Mouse (Mus musculus) embryonic facial prominence, embryonic 15.5 days (tissue): ENCODE results near the gene Tmem132b. TPM values are rescaled to one million over a fixed set of nuclear protein-coding genes. Genes with fewer than 3 reads are reported as not detected.

Experiments used
- ATAC-seq: fragments of 200-750 bp; cut with Nextera tagmentation; 2 replicates; pipeline ENCODE4 v1.8.0; 2017; ENCODE audit warnings: low read depth, moderate TSS enrichment; ENCODE audit not compliant: insufficient number of reproducible peaks, low FRiP score, low TSS enrichment
- H3K27ac ChIP-seq: fragments of 300-500 bp; sonication (generic); replicated peaks from 2 replicates; pipeline ENCODE4 v1.5.1; 2015; ENCODE audit warnings: mild to moderate bottlenecking, inconsistent platforms
- H3K27me3 ChIP-seq: fragments of 300-500 bp; sonication (generic); 2 replicates; pipeline ENCODE4 v1.6.1; 2015; ENCODE audit warnings: inconsistent platforms
- H3K36me3 ChIP-seq: fragments of 300-500 bp; sonication (generic); 2 replicates; pipeline ENCODE4 v1.6.1; 2015; ENCODE audit warnings: mild to moderate bottlenecking, inconsistent platforms
- H3K4me1 ChIP-seq: fragments of 300-500 bp; sonication (generic); 2 replicates; pipeline ENCODE4 v1.6.1; 2015; ENCODE audit warnings: inconsistent platforms
- H3K4me2 ChIP-seq: fragments of 300-500 bp; sonication (generic); replicated peaks from 2 replicates; pipeline ENCODE4 v1.6.1; 2015; ENCODE audit warnings: mild to moderate bottlenecking, inconsistent platforms
- H3K4me3 ChIP-seq: fragments of 300-500 bp; sonication (generic); replicated peaks from 2 replicates; pipeline ENCODE4 v1.5.1; 2015; ENCODE audit warnings: mild to moderate bottlenecking, inconsistent platforms
- H3K9ac ChIP-seq: fragments of 300-500 bp; sonication (generic); 2 replicates; pipeline ENCODE4 v1.6.1; 2015; ENCODE audit warnings: inconsistent platforms
- H3K9me3 ChIP-seq: fragments of 300-500 bp; sonication (generic); replicated peaks from 2 replicates; pipeline ENCODE4 v1.6.1; 2016; ENCODE audit warnings: inconsistent platforms
- WGBS: fragments of 180-500 bp; shearing (Covaris S2); methylation state at CpG from one replicate; pipeline ENCODE4 v1.1.7; 2015; 5-methylcytosine and 5-hydroxymethylcytosine counted together
- polyA plus RNA-seq: library from polyadenylated mRNA; unstranded; fragments of >200 nt; fragmentation: Nextera tagmentation; extraction: Ambion mirVana; gene quantifications from 2 replicates; pipeline ENCODE4 v1.2.1, GENCODE M21; 2015

The Tmem132b gene
- polyA plus RNA-seq, 1 experiment from 2014 or later = 0.15 TPM

DNA sequence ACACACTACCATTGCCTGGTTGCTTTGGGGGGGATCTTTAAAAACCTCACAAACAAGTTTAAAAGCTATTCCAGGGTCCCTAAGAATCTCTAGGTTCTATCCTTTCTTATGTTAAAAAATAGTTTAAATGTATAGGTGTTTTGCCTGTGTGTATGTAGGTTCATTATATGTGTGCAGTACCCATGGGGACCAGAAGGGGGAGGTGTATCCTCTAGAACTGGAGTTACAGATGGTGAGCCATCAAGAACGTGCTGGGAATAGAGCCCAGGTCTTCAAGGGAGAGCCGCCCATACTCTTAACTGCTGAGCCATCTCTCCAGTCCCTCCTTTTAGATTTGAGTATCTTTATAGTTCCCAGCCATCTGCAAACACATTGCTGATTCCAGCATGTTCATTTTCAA is 13.5 kb downstream of the Tmem132b start:
- no peak overlapping the region for H3K27ac ChIP-seq
- H3K27me3 ChIP-seq = 0 out of 2 replicates have a peak, but pooled peaks cover 8% of the 10 kb centered on the region
- no peak for ATAC-seq
- no peak overlapping the region for H3K4me3 ChIP-seq
- H3K9me3 ChIP-seq = no peaks in the 10 kb centered on the region
- no peak overlapping the region for H3K4me2 ChIP-seq
- no peaks in the 10 kb centered on the region for H3K36me3 ChIP-seq
- no peak overlapping the region for H3K9ac ChIP-seq
- WGBS = 94% methylated on average over 2 of the region's 2 CpGs
- peaks cover 4% of the 10 kb centered on the region; the same call in 1 of the 2 replicates for H3K4me1 ChIP-seq

DNA sequence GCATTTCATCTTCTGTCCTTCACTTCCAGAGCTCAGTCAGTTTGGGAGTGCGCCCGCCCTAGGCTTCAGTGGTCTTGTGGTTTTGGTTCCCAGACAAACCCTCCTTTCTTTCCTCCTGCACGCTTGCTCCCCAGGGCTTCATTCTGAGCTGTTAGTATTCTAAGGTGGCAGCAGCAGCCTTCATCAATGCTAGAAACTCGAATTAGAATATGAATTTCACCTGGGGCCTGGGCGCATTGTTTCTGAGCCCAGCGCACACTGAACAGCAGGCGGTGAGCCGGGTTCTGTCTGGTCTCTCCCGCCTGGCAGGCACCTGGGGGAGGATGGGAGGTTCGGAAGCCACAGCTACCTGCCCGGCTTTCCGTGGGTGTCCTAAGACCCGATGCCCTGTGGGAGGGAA is 14.7 kb downstream of the Tmem132b start:
- no peak overlapping the region for H3K27ac ChIP-seq
- no peaks in the 10 kb centered on the region for H3K36me3 ChIP-seq
- peaks cover 4% of the 10 kb centered on the region; the same call in 1 of the 2 replicates for H3K4me1 ChIP-seq
- H3K9ac ChIP-seq = no peak overlapping the region
- 12% methylated on average over 13 of the region's 13 CpGs for WGBS
- H3K27me3 ChIP-seq = 0 out of 2 replicates have a peak, but pooled peaks cover 8% of the 10 kb centered on the region
- H3K4me3 ChIP-seq = no peak overlapping the region
- no peaks in the 10 kb centered on the region for H3K9me3 ChIP-seq
- no peak overlapping the region for H3K4me2 ChIP-seq
- no peak for ATAC-seq

DNA sequence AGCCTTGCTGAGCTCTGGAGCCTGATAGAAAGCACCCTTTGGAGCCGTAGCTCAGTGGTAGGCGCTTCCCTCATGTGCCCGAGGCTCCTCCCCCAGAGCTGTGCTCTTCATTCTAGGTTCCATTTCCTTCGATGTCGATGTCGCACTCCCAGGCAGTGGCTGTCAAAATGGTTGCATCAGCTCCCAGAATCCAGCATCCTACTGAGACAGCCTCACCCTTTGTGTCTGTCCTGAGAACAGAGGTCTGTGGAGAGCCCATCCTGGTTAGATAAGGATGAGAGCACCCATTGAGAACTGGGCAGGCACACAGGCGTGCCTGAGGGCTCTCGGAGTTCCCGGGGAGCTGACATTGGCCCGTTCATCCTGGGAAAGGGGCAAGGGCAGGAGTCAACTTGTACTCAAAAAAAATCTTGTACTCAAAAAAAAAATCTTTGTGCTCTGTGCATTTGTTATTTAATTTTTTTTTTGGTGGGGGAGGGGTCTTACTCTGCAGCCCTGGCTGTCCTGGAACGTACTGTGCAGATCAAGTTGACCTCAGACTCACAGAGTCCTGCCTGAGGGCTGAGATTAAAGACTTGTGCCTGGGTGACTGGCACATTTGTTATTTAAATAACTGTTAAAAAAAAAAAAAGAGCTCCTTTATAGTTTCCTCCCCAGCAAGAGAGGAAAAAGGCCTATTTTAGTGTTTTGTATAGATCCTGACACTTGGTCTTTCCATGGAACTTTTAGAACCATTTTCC is 18.3 kb downstream of the Tmem132b start:
- H3K36me3 ChIP-seq = no peaks in the 10 kb centered on the region
- H3K9me3 ChIP-seq = no peaks in the 10 kb centered on the region
- peaks cover 4% of the 10 kb centered on the region; the same call in 1 of the 2 replicates for H3K4me1 ChIP-seq
- ATAC-seq = no peak
- H3K4me2 ChIP-seq = no peak overlapping the region
- H3K27me3 ChIP-seq = 0 out of 2 replicates have a peak, but pooled peaks cover 8% of the 10 kb centered on the region
- no peak overlapping the region for H3K9ac ChIP-seq
- H3K27ac ChIP-seq = no peak overlapping the region
- H3K4me3 ChIP-seq = no peak overlapping the region
- WGBS = 9% methylated on average over 11 of the region's 11 CpGs

DNA sequence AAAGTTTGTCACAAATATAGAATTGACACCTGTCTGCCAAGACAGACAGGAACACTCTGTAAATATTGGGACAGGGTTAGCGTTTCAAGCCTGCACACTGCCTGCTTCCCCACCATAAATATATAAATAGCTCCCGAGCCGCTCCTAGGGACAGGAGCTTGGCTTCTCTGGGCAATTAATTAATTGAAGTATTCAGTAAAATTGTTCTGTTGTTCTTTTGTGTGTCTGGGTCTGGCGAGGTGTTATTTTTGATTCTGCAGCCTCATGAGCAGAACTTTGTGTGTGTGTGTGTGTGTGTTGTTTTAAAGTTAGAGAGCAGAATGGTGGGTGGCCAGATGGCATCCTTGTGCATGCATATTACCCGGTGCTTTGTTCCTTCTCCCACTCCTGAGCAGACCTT is 24.2 kb downstream of the Tmem132b start:
- Histone ChIP-seq H3K27ac (no peak overlapping the region), H3K4me2 (no peak overlapping the region), H3K9me3 (no peaks in the 10 kb centered on the region), H3K36me3 (no peaks in the 10 kb centered on the region), H3K4me3 (no peak overlapping the region), H3K27me3 (no peaks in the 10 kb centered on the region), H3K4me1 (no peaks in the 10 kb centered on the region), H3K9ac (no peak overlapping the region)
- no peak for ATAC-seq
- WGBS = 64% methylated on average over 5 of the region's 5 CpGs

DNA sequence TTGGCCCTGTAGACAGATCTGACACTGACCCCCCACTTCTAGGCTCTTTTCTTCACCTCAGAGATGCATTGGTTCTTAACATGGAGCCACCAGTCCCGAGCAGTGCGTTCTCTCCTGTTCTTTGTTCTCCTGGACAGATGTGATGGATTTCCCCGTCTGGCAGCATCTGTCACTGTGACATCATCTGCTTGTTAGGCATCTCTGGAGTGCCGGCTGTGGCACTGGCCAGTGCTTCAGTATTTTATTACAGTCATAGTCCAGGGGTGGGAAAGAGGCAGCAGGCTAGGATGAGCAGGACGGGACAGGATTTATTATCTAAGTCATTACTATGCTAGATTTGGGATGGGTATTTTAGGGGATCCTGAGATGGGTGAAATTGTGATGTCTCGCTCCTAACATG is 31.9 kb downstream of the Tmem132b start:
- Histone ChIP-seq H3K9me3 (no peaks in the 10 kb centered on the region), H3K27me3 (no peaks in the 10 kb centered on the region), H3K36me3 (no peaks in the 10 kb centered on the region), H3K4me3 (no peak overlapping the region), H3K27ac (no peak overlapping the region), H3K4me1 (no peaks in the 10 kb centered on the region), H3K4me2 (no peak overlapping the region), H3K9ac (no peak overlapping the region)
- WGBS = 47% methylated on average over 6 of the region's 6 CpGs
- no peak for ATAC-seq

DNA sequence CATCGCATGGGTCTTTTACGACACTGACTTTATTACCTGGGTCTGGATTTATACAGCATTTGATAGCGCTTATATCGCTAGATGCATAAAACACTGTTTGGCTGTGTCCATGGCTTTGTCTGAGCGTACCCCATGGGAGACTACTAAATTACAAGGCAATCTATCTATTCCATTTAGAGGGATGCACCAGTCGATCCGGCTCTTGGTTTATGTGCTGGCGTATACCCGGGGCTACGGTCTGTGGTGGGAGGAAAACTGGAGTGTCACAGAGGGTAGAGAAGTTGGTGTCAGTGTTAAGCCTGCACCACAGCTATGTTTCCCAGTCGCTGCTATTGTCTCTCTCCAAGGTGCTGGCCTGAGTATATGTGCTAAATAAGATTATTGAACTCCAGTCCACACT is 34.2 kb downstream of the Tmem132b start:
- Histone ChIP-seq H3K27ac (no peak overlapping the region), H3K9me3 (no peaks in the 10 kb centered on the region), H3K36me3 (no peaks in the 10 kb centered on the region), H3K4me3 (no peak overlapping the region), H3K4me2 (no peak overlapping the region), H3K4me1 (no peaks in the 10 kb centered on the region), H3K27me3 (no peaks in the 10 kb centered on the region), H3K9ac (no peak overlapping the region)
- 76% methylated on average over 11 of the region's 11 CpGs for WGBS
- ATAC-seq = no peak

DNA sequence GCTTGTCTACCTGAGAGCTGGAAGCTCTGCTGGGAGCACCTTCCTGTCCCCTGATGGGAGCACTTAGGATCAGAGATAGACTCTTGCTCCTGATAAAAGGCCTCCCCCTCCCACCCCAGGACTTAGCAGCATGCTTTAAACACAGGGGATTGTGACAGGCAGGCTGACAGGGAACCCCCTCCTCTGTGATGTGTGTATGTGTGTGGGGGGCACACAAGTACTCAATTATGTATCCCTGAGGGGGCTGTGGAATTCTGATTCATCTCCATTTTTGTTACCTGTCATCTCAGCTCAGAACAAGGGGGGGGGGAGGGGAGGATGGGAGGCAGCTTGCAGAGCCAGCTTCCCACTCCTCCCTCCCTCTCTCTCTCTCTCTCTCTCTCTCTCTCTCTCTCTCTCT is 36.9 kb downstream of the Tmem132b start:
- Histone ChIP-seq H3K9me3 (no peaks in the 10 kb centered on the region), H3K27me3 (no peaks in the 10 kb centered on the region), H3K4me3 (no peak overlapping the region), H3K4me1 (no peaks in the 10 kb centered on the region), H3K9ac (no peak overlapping the region), H3K36me3 (no peaks in the 10 kb centered on the region), H3K4me2 (no peak overlapping the region), H3K27ac (no peak overlapping the region)
- no peak for ATAC-seq

DNA sequence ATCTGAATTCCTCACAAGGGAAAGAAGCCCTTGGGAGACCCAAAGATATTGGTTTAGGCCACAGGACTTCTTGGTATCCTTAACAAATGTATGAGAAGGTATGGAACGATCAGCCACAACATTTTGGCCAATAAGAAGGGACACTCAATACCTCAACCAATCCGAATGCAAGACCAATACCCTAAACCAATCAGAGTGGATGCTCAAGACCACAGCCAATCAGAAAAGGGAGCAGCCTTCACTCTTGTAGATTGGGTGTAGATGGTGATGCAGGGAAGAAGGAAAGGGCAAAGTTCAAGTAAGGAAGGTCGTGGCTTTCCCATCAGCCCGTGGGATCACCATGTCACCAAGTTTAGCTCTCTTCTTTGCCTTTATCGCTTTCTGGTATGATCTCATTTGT is 40.4 kb downstream of the Tmem132b start:
- H3K27ac ChIP-seq = no peak overlapping the region
- no peak for ATAC-seq
- no peak overlapping the region for H3K4me2 ChIP-seq
- no peaks in the 10 kb centered on the region for H3K27me3 ChIP-seq
- H3K9me3 ChIP-seq = no peaks in the 10 kb centered on the region
- no peak overlapping the region for H3K9ac ChIP-seq
- no peaks in the 10 kb centered on the region for H3K4me1 ChIP-seq
- H3K4me3 ChIP-seq = no peak overlapping the region
- WGBS = 85% methylated on average over 5 of the region's 5 CpGs
- H3K36me3 ChIP-seq = no peaks in the 10 kb centered on the region

DNA sequence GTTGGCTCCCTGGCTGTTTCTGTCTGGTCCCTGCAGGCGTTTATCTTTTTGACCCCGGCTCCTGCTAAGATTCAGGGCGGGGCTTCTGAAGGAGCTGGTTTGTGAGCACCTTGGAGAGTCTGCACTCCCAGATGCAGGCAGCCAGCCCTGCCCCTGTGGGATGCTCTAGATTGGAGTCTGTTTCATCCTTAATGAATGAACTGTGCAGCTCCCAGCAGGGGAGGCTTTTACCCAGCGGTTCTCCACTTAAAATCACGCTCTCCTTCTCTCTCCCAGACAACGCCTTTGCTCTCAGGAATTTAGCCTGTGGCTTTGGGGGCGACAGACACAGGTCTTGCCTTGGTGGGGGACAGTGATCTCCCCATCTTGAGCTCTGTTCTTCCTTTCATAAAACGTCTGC is 43.3 kb downstream of the Tmem132b start:
- H3K9me3 ChIP-seq = no peaks in the 10 kb centered on the region
- H3K4me3 ChIP-seq = no peak overlapping the region
- no peak for ATAC-seq
- H3K9ac ChIP-seq = no peak overlapping the region
- H3K27ac ChIP-seq = no peak overlapping the region
- no peaks in the 10 kb centered on the region for H3K27me3 ChIP-seq
- H3K4me2 ChIP-seq = no peak overlapping the region
- WGBS = 4% methylated on average over 8 of the region's 8 CpGs
- no peaks in the 10 kb centered on the region for H3K36me3 ChIP-seq
- no peaks in the 10 kb centered on the region for H3K4me1 ChIP-seq

DNA sequence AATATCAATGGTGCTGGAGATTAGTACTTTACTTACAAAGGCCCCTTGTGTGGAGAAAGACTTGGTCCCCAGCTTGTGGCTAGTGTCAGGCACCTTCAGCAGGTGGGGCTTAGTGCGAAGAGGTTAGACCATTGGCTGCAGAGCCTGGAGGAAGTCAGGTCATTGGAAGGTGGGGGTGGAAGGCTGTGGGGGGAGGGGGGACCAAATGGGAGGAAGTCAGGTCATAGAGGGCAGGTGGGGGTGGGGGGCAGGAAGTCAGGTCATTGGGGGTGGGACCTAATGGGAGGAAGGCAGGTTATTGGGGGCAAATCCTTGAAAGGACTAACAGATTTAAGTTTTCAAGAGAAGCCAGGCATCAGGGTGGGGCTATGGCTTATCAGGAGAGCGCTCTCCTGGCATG is 44.3 kb downstream of the Tmem132b start:
- no peak overlapping the region for H3K27ac ChIP-seq
- ATAC-seq = no peak
- H3K9ac ChIP-seq = no peak overlapping the region
- H3K4me2 ChIP-seq = no peak overlapping the region
- no peaks in the 10 kb centered on the region for H3K27me3 ChIP-seq
- 79% methylated on average over 2 of the region's 2 CpGs for WGBS
- H3K36me3 ChIP-seq = no peaks in the 10 kb centered on the region
- no peaks in the 10 kb centered on the region for H3K4me1 ChIP-seq
- no peak overlapping the region for H3K4me3 ChIP-seq
- H3K9me3 ChIP-seq = no peaks in the 10 kb centered on the region

DNA sequence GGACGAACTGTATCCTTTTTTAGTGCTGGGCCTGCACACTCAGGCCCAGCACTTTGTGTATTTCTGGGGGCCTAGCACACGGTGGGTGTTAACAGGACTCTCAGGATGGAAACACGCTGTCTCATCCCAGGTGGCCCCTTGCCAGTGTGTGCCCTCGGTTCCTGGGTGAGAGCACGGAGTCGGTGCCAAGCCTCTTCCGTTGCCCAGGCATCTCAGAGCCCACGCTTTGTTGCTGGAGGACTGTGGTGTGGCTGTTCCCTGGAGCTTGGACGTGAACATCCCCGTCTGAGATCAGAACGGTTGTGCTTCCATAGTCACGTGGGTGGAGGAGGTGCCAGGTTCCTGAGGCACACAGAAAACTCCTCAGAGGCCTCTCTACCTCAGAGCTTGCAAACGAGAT is 47.1 kb downstream of the Tmem132b start:
- no peak for ATAC-seq
- H3K36me3 ChIP-seq = no peaks in the 10 kb centered on the region
- no peak overlapping the region for H3K27ac ChIP-seq
- no peak overlapping the region for H3K4me2 ChIP-seq
- H3K9ac ChIP-seq = no peak overlapping the region
- no peak overlapping the region for H3K4me3 ChIP-seq
- 80% methylated on average over 13 of the region's 13 CpGs for WGBS
- H3K9me3 ChIP-seq = no peaks in the 10 kb centered on the region
- H3K4me1 ChIP-seq = no peaks in the 10 kb centered on the region
- no peaks in the 10 kb centered on the region for H3K27me3 ChIP-seq

DNA sequence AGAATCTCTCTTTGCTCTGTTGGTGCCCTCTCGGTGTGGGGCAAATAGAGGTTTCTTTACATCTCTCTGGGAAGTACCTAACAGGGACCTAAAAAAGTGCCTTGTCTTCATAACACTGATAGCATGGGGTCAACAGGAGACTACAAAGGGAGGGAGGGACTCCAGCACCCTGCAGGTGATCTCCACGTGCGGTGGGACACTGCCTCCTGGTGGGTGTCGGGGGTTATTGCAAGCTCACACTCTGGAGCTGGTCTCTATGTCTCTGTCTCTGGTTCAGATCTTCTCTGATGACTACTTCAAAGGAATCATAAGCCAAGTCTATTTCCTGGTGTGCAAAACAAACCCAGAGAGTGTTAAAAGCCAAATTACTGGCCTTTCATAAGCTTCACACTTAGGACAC is 47.6 kb downstream of the Tmem132b start:
- Histone ChIP-seq H3K4me3 (no peak overlapping the region), H3K36me3 (no peaks in the 10 kb centered on the region), H3K27me3 (no peaks in the 10 kb centered on the region), H3K4me2 (no peak overlapping the region), H3K9me3 (no peaks in the 10 kb centered on the region), H3K27ac (no peak overlapping the region), H3K4me1 (no peaks in the 10 kb centered on the region), H3K9ac (no peak overlapping the region)
- no peak for ATAC-seq
- 54% methylated on average over 4 of the region's 4 CpGs for WGBS
